Mouse (Mus musculus): Measurements from ENCODE around the gene Neo1.
"Not testable (repeated sequence)": the region's sequence is repeated elsewhere in the genome, so short reads cannot be mapped to it uniquely, and the experiment has no call there.

The Neo1 gene

DNA sequence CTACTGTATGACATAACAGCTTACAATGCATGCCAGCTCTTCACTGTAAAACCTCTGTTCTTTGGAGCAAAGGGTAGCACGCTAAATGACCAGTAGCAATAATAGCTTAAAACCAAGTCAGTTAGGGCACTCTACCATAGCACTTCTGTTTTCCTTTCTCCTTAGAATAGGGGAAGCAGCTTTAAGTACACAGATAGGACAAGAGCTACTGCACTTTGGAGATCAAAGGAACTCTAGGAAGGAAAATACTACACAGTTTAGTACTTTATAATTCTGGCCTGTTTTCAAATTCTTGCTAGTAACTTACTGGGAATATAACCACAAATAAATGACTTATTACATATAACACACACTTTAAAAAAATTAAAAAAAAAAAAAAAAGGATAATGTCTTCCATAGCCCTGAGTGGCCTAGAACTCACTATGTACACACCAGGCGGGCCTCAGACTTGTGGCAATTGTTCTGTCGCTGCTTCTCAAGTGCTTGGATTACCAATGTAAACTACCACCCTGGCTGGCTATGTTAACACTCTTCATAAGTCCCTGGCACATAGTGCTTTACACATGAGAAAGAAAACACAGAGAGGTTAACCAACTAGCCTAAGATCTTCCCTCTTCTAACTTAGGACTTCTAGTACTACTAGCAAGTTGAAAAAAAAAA is 20.1 kb downstream of the Neo1 start:
- in situ Hi-C loops (cut with MboI; ENCODE audit: unreplicated experiment in 2 of 2): loop anchor here (5.0 to 10.0 kb wide), 3 partner anchors 266 to 659 kb away; no protein-coding TSS in a partner anchor

DNA sequence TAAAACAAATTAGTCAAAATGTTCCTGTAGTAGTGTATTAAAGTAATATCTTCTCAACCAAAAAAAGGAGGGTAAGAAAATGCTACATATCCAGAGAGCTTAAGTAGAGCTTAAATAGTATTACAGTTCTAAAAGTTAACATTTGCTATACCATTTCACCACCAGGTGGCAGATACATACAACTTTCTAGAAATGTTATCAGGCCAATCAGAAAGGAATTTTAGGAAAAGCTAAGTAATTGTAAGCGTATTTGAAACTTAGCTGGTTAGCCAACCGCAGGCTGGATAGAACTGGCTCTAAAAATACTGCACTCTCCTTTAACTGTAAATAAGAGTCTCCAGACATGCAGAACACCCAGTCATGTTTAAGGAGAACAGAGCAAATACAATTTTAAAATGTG is 22.9 kb downstream of the Neo1 start:
- in situ Hi-C loops (cut with MboI; ENCODE audit: unreplicated experiment in 2 of 2): loop anchor here (5.0 to 10.0 kb wide), 4 partner anchors 274 to 661 kb away; no protein-coding TSS in a partner anchor

DNA sequence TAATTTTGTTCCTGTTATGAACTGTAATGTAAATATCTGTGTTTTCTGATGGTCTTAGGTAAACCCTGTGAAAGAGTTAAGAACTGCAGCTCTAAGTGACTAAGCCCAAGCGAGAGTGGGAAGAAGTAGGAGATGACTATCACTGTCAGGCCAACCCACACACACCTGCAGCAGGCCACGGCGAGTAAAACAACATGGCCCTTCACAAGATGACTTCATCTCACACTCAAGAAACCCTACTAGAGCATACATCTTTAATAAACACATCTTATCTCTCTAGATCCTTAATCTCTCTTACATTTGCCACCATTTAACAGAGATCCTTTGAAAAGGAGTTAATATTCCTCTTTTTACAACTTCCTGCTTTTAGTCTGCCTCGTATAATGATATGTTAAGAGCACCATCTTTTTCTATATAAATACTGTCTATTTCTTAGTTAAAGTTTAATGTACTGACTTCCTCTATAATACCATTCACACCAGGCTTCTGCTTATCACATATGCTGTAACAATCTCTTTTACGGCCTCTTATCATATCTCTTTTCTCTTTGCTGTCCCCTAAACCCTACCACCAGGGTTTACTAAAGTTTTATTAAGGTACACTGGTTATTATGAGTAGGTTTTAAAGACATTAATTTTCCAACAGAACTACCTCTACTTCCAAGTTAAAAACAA is 46.8 kb downstream of the Neo1 start:
- in situ Hi-C loops (cut with MboI; ENCODE audit: unreplicated experiment in 2 of 2): no loop called here

DNA sequence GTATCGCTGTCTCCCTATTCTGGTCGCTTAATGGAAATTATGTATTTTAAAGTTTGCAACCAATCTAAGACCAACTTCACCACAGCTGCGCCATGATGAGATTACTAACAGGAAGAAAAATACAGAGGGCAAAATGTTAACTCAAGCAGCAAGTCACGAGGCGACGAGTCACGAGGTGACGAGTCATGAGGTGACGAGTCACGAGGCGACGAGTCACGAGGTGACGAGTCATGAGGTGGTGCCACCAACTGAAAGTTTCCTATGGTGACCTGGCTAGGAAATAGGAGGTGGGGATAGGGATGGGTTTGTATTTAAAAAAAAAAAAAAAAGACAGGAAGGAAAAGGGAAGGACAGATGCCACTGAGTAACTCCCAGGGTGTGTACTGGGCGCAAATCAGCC is 57.2 kb downstream of the Neo1 start:
- in situ Hi-C loops (cut with MboI; ENCODE audit: unreplicated experiment in 2 of 2): no loop called here

DNA sequence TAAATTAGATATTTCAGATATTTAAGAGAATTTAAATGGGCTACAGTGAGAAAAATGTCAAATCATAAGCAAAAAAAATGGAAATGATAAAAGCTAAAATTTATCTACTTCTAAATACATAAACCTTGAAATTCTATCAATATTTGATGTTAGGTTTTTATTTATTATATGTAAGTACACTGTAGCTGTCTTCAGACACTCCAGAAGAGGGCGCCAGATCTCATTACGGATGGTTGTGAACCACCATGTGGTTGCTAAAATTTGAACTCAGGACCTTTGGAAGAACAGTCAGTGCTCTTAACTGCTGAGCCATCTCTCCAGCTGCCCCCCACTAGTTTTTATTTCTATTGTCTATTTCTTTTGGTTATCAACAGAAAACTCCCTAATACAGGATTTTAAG is 65.1 kb downstream of the Neo1 start:
- in situ Hi-C loops (cut with MboI; ENCODE audit: unreplicated experiment in 2 of 2): not testable (repeated sequence)

DNA sequence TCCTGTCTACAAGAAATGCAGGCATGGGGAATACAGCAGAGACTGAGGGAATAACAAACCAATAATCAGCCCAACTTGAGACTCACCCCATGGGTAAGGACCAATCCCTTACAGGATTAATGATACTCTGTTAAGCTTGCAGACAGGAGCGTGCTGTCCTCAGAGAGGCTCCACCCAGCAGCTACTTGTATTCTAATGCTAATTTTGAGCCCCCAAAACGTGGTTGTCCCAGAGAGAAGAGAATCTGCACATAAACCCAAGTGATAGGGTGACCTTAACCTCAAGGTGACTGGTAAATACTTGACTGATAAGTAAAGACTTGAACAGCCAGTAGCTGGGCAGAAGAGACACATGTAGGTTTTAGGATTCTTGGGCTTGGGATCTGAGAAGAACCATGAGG is 68.9 kb downstream of the Neo1 start:
- in situ Hi-C loops (cut with MboI; ENCODE audit: unreplicated experiment in 2 of 2): no loop called here

DNA sequence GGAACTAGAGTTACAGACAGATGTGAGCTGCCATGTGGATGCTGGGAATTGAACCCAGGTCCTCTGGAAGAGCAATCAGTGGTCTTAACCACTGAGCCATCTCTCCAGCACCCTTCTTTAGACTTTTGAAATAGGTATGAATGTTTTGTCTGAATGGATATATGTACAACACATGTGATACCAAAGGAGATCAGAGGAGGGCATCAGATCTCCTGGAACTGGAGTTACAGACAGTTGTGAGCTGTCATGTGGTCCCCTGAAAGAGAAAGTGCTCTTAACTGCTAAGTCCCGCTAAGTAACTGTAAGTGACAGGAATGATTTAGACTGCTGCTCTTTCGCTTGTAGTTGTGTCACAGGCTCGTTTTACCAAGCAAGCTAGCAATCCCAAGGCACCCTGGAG is 80.7 kb downstream of the Neo1 start:
- in situ Hi-C loops (cut with MboI; ENCODE audit: unreplicated experiment in 2 of 2): no loop called here

DNA sequence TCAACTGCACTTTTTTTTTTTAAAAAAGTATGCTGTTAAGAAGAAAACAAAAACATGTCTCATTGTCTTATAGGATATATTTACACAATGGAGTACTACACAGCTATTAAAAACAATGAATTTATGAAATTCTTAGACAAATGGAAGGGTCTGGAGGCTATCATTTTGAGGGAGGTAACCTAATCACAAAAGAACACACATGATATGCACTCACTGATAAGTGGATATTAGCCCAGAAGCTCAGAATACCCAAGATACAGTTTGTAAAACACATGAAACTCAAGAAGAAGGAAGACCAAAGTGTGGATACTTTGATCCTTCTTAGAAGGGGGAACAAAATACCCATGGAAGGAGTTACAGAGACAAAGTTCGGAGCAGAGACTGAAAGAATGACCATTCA is 90.3 kb downstream of the Neo1 start:
- in situ Hi-C loops (cut with MboI; ENCODE audit: unreplicated experiment in 2 of 2): not testable (repeated sequence)

DNA sequence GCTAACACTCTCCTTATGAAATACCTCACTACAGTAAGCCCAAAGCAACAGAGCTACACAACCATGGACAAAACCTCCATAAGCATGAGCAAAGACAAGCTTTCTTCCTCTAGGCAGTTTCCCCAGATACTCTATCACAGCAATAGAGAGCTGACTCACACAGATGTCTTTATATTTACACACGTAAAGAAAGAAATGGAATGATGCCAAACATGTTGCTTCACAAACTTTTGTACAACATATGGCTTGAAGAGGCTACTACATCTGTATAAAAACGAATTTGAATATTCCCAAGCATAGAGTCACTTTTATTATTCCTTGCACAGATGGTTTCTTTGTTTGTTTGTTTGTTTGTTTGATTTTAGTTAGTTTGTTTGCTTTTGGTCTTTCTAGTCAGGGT is 101.5 kb downstream of the Neo1 start:
- in situ Hi-C loops (cut with MboI; ENCODE audit: unreplicated experiment in 2 of 2): no loop called here

DNA sequence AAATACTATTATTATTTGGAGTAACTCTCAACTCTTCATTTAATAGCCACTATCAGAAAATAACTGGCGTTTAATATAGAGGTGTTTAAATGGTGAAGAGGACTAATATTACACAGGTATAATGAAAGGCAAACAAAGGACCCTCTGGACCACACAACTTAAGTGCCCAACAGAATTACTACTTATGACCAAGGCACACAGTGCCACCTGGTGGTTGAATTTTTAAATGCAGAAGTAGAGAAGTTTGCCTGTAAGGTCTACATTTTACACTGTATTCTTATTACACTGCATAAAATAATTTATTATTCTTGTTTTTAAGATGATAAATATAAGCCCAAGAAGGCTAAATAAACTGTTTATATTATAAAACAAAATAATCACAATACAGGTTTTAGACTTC is 108.1 kb downstream of the Neo1 start:
- in situ Hi-C loops (cut with MboI; ENCODE audit: unreplicated experiment in 2 of 2): loop anchor here (5.0 to 10.0 kb wide), 2 partner anchors 353 to 386 kb away; no protein-coding TSS in a partner anchor

DNA sequence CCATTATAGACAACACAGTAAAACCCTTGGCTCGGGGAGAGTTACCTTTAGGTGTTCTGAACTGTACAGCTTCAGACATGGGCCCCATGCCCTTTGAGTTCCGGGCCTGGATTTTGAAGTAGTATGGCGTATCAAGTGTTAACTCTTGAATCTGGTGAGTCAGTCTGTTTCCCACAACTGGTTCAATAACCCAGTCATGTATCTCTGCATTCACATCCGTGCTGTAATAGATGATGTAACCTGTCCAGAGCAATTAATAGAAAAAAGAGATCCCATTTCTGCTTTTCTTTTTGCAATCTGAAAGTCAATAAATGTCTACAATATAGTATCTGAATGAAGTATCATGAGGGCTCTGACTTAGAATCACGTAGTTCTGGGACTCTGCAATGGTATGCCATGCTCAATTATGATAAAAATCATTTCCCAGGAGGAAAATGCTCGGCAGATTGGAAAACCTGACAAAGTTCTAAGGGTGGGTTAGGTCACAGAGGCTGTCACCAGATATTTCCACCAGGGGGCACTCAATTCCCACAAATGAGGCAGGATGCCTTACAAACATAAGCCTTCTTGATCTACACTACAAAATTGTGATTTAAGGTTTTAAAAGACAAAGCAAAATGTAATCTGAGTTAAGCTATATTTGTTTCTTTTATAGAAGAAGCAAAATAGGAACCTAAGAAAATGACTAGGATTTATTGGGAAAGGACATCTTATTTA is 133.2 kb downstream of the Neo1 start:
- in situ Hi-C loops (cut with MboI; ENCODE audit: unreplicated experiment in 2 of 2): loop anchor here (10.0 to 25.0 kb wide), 5 partner anchors 382 to 1959 kb away; partner anchors contain the start of gene Nr2e3 (in 1 of the 2)

DNA sequence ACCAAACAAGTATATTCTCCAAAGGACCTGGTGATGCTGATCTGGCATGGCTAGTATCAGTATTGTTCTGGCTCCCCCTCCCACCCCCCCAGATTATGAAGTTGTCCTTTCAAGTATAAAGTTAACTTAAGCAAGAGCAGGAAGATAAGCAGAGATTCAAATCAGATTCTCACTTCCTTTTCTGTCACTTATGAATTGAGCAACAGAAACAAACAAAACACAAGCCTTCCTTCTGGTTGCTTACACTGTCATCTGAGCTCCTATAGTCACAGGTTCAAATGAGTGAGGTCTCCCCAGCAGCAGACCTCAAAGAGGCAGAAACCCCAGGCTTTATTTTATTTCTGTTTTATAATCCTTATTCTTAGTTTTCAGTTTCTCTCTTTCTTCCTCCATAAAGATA is 136.6 kb downstream of the Neo1 start:
- in situ Hi-C loops (cut with MboI; ENCODE audit: unreplicated experiment in 2 of 2): loop anchor here (10.0 to 25.0 kb wide), 6 partner anchors 245 to 1963 kb away; partner anchors contain the start of gene Nr2e3 (in 1 of the 2)

DNA sequence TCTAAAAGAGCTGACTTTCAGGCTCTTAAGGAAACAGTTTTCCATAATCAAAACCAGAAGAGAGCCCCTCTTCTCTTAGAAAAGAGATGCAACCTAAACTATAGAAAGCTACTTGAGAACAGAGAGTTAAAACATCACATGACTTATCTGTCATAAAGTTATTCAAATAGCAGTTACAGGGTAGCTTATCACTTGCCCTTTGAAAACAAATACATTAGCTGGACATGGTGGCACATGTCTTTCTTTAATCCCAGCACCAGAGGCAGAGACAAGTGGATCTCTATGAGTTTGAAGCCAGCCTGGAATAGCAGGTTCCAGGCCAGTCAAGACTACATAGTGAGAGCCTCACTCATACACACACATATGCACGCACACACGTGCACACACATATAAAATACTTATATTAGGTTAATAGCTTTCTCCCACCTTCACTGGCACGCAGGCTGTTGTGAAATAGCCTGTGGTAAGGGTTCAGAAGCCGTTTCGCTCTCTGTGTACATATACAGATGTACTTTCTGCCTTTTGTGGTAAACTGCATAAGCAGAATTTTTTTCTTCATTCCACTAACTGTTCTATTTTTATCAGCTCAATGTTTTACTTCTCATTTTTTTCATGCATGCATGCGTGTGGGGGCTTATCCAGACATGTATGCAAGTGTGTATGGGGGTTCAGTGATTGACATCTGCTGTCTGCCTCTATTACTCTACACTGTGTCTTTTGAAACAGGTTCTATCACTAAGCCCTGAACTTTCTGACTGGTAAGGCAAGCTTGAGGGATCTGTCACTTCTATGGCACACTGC is 144.2 kb downstream of the Neo1 start:
- in situ Hi-C loops (cut with MboI; ENCODE audit: unreplicated experiment in 2 of 2): loop anchor here in 1 of 2 experiments (10.0 kb wide), 1 partner anchor 237 kb away; no protein-coding TSS in a partner anchor

DNA sequence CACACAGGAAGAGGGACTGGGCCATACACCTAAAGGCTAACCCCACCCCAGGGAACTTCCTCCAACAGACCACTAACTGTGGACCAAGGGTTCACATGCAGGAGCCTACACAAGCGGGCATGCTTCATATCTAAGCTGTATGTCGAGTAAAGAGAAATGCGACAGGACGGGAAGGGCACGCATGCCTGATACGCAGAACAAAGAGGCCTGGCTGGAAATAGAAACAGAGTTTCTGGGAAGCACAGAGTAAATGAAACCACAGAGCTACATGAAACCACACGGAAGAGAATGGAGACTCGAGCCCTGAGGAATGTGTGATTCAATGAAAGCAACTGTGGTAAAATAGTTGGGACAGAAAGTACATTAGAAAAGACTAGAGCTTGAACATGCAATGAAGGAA is 145.3 kb downstream of the Neo1 start:
- in situ Hi-C loops (cut with MboI; ENCODE audit: unreplicated experiment in 2 of 2): loop anchor here in 1 of 2 experiments (10.0 kb wide), 1 partner anchor 236 kb away; no protein-coding TSS in a partner anchor

DNA sequence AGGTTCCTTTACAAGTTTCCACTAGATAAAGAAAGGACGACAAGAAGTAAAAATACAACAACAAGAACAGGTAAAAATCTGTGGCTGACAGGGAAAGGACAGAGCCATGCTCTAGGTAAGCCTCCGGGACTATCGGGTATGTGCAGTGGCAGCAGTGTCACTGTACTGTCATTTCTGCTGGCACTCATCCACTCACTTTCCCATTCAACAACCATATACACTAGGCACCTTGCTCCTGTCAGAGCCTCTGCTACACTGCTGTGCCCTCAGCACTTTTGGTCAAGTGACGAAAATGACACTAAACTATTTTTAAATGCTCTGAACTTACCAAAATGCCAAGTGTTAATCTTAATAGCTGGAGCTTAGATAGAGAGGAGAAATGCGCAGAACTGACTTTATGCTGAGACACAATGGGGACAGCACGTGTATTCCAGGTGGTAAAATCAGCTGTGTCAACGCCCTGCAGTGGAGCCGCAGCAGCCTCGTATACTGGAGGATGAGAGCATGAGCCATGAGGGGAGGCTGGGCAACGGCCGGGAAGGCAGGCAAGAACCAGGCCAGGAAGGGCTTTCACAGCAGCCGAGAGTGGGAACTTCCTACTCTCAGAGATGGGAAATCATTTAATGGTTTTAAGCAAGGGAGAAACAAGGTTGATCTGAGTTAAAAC is 146.3 kb downstream of the Neo1 start:
- in situ Hi-C loops (cut with MboI; ENCODE audit: unreplicated experiment in 2 of 2): loop anchor here in 1 of 2 experiments (10.0 kb wide), 1 partner anchor 235 kb away; no protein-coding TSS in a partner anchor

DNA sequence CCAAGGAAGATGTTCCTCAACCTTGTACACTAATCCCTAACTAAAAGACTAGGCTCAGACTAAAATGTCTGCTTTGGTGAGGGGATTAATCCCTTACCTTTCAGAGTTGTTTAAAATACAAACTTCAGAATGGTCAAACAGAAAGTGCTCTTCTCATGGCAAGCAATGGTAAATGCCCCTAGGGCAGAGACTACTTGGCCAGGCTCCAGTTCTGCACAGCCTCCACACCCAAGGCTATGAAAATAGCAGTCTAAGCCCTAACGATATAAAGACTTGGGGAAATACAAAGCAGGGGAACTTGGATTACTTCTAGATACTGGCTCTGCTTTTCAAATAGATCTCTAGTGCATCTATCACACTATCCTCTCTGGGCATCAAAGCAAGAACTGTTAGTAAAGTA is 153.6 kb downstream of the Neo1 start:
- in situ Hi-C loops (cut with MboI; ENCODE audit: unreplicated experiment in 2 of 2): no loop called here

DNA sequence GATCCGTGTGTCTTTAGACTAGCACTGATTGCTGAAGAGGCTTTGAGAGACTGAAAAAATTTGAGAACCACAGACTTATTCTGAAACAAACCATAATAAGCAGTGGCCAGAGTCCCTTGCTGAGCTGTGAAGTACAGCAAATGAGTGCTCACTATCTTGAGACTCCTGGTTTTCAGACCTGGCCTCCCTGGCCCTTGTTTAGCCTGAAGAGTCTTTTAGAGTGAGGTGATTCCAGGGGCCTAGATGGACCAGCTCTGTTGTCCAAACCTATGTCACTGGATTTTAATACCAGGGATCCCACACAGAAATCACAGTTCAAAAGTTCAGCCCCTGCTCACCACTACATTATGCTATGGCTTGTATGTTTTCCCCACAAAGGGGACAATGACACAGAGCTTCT is 156.4 kb downstream of the Neo1 start:
- in situ Hi-C loops (cut with MboI; ENCODE audit: unreplicated experiment in 2 of 2): loop anchor here in 1 of 2 experiments (10.0 kb wide), 1 partner anchor 305 kb away; no protein-coding TSS in a partner anchor

DNA sequence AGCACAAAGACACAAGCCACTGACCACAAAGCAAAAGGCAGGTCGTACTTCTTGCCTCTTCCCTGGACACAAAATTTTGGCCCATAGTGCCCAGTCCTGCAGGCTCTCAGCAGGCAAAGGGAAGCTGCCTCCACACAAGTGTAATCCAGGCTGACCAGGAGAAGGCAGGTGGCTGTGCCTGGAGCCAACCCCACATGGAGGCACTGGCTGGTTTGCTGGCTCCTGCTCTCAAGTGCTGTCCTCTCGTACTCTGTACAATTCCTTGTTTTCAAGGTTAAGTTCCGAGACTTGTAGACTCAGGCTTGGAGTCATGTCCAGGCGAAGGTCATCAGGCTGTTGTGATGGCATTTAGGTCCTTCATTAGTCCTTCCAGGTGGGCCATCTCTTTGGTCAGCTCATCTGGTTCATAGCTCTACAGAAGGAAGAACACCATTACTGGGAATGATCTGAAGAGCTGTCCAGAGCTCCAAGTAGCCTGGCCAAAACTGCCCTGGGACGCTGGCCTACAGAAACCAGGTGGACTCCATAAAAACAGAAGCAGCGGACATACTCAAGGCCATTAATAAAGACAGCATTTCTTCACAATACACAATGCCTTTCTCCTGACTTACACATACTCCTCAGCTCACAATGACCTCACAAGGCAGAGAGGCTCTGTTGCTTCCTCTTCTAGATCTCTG is 159.2 kb downstream of the Neo1 start:
- in situ Hi-C loops (cut with MboI; ENCODE audit: unreplicated experiment in 2 of 2): loop anchor here in 1 of 2 experiments (10.0 kb wide), 1 partner anchor 302 kb away; no protein-coding TSS in a partner anchor

DNA sequence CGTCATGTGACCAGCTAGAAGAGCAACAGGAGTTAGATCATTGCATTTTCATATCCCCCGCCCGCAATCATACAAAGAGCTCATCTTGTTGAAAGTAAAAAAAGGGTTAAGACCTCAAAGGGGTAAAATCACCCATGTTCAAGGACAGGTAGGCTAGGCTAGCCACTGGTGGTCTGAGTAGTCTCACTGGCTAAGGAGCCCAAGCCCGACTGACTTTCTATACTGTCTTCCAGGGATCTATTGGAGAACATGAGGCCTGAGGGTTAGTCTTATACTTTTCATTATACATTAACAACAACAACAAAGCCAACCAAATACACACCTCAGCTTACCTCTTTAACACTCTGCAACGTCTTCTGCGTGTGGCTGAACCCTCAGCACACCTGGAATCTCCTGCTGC is 160.8 kb downstream of the Neo1 start:
- in situ Hi-C loops (cut with MboI; ENCODE audit: unreplicated experiment in 2 of 2): loop anchor here in 1 of 2 experiments (10.0 kb wide), 1 partner anchor 301 kb away; no protein-coding TSS in a partner anchor

Data from v-Abl transformed pro-B cells (cell line).